Mouse (Mus musculus): ENCODE data around the gene Tfdp2.
"Not testable (repeated sequence)": the region's sequence is repeated elsewhere in the genome, so short reads cannot be mapped to it uniquely, and the experiment has no call there.

Gene Tfdp2

DNA sequence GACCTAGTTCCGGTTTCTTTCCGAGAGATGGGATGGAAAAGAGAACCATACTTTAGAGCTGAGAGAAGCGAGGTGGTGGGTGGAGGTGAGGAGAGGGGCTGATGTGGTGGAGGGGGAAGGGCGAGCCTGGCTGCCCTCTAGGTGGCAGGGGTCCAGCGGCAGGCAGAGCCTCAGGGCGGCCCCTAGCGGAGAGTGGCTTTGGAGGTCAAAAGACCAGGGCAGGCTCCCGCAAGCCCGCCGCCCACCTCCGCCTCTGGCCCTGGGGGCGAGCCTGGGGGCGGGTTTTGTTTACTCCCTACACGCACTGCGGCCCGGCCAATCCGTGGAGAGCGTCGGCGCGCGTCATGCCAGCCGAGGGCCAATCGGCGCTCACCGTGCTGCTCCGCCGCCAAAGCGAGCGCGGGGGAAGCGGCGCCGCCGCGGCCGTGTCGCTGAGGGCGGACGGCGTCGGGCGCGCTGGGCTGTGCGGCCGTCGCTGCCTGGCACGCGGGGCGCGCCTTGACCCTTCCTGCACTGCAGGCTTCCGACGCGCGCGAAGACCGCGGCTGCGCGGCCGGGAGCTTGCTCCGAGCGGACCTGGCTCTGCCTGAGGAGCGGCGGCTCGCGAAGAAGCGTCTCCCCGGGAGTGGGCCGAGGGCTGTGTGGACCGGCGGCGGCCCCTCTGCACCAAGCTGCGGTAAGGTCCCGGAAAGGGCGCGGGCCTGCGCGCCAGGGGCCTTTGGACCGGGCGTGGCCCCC lies at the start of gene Tfdp2:
Gene Tfdp2, plus strand, starts transcription at position 391 of the 738 bp plus-strand sequence.
- DNase-seq = peak; percentile 88

DNA sequence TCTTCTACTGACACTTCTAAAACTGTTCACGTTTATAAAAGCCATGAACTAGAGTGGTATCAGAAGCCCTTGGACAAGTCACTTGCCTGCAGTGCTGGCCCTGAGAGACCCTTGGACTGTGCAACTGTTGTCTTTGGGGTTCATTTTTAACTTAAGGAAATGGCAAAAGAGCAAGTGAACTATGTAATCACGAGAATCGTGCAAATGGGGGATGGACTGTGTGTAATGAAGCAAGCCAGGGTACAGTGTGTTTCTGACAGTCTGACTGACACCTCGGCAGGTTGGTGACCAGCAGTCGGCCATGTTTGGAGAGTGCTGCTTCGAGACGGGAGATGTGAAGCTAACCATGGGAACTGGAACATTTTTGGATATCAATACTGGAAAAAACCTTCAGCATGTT lies 43.3 kb upstream of the Tfdp2 start:
- DNase-seq = no peak

GRCm38 (mm10) chr9:96158431-96158830 lies 37.6 kb upstream of the Tfdp2 start:
- DNase-seq = no peak

GRCm38 (mm10) chr9:96159047-96159446 lies 37.0 kb upstream of the Tfdp2 start:
- no peak for DNase-seq

DNA sequence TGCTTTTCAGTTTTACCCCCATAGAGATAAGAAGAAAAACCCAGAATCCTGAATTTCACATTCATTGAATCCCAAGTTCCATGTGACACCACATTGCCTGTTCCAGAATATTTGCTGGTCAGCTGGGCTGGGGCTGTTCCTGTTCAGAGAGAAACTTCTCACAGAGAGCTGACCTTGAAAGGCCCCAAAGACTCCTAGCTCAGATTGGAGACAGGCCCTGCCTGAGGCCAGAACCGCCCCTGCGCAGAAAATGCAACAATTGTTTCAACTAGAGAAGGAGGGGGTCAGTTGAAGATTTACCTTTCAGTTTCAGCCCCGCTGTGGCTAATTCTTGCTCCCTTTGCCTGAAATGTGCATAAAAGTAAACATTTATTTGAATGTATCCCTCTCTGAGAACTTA lies 35.3 kb upstream of the Tfdp2 start:
- DNase-seq = no peak

- DNase-seq = no peak
Observed at GRCm38 (mm10) chr9:96162421-96162820, 33.7 kb upstream of the Tfdp2 start.

- DNase-seq = no peak
Observed at GRCm38 (mm10) chr9:96163443-96163842, 32.6 kb upstream of the Tfdp2 start.

- not testable (repeated sequence) for DNase-seq
Observed at GRCm38 (mm10) chr9:96163983-96164382, 32.1 kb upstream of the Tfdp2 start.

DNA sequence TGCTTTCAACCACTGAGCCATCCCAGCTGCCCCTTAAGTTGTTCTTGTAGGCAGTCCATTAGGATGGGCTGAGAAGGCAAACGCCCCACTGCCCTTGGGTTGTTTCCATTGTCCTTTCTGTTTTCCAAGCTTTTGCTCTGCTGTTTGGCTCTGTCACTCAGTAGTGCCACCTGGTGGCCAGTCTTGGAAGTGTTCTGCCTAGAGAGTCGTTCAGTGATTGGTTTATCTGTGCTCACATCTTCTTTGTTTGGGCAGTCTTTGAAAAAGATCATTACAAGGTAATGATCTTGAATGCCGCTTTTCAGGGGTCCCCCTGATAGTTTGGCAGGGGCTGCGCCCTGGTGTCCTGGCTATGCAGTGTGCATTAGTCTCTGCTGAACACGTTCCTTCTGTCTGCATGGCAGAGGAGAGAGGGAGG lies 28.9 kb upstream of the Tfdp2 start:
- peak; percentile 25 for DNase-seq

GRCm38 (mm10) chr9:96170600-96170999 lies 25.5 kb upstream of the Tfdp2 start:
- no peak for DNase-seq

DNA sequence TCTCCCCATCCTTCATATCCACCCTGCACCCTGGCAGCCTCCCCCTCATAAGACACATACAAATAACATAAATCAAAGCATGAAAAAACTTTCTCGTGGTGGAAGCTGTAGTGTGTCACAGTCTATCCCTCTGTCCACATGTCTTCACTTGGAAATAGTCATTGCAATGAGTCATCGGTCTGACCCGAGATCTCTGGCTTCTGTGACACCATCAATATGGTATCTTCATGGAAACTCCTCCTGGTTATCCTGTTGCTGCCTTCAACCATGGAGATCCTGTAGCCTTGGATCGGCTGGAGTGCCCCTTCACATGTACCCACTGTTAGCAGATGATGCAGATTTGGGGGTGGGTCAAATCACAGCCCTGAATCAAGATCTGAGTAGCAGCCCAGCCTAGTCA lies 11.2 kb upstream of the Tfdp2 start:
- no peak for DNase-seq

DNA sequence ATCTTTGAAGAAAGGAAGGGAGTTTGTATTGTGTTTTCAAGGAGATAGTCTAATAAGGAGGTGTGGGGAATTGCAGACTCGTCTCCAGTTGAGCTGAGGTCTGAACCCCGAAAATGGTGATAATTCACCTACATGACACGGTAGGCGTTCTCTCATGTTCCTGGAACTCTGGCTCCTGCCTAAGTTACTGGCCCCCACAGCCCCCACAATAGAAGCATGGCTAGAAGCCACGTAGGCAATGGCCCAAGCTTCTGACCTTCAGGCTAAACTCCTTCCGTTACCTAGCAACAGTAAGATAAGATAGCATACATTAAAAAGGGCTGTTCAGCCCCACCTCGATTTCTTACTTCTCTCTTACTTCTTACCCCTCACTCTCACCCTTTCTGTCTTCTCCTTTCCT lies 9.4 kb upstream of the Tfdp2 start:
- DNase-seq = no peak

DNA sequence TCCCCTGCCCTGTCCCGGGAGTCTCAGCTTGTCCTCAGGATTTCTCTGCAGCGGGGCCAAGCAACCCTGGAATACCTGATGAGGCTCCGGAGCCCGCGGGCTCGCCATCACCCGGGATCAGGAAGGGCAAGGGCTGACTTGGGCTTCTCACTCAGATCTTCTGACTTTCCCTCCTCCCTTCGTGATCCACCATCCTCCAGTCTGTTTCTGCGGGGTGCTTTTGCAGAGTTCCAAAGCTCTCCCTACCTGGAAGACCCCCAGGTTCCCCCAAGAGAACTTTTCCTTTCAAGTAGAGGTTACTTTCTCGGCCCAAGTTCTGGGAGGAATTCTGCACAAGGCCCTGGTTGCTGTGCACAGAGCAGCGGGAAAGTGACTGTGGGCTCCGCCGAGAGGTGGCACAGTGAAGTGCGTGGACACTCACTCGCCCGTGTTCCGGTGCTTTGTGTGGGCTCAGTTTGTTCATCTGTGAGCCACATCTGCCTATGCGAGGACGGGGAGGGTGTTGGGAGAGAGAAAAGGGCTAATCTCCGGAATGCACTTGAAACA lies 634 bp downstream of the Tfdp2 start:
- DNase-seq = peak; percentile 49

DNA sequence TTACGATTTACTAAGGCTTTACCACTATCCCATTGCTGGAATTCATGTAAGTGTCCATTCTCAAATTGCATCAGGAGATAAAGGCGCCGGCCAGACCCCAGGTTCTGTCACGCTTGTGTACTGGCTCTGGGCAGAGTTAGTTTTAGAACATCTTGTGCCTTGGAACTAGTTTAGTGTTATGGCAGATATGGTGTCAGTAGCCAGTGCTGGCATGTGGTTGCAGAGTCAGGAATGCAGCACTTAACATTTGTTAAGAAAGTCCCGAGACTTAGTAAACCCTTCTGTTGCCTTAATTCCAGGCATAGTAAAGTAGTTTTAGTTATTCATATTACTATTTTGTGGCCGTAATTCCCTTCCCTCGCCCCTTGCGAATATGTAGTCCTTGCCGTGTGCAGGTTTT lies 1.7 kb downstream of the Tfdp2 start:
- DNase-seq = no peak

DNA sequence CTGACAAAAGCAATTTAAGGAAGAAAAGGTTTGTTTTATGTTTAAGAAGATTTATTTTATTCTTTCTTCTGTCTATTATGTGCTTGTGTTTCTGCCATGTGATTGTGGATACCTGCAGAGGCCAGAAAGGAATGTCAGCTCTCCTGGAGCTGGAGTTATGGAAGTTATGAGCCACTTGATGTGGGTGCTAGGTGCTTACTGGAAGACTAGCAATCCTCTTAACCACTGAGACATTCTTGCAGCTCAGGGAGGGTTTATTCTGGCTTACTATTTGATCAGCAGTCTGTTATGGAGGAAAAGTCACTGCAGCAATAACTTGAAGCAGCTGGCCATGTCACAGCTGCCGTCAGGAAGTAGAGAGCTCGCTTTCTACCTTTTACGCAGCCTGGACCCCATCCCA lies 7.6 kb downstream of the Tfdp2 start:
- no peak for DNase-seq

GRCm38 (mm10) chr9:96207428-96207827 lies 11.4 kb downstream of the Tfdp2 start:
- no peak for DNase-seq

GRCm38 (mm10) chr9:96213036-96213645 lies 17.1 kb downstream of the Tfdp2 start:
- DNase-seq = no peak

- DNase-seq = no peak
Observed at GRCm38 (mm10) chr9:96214171-96214570, 18.1 kb downstream of the Tfdp2 start.

DNA sequence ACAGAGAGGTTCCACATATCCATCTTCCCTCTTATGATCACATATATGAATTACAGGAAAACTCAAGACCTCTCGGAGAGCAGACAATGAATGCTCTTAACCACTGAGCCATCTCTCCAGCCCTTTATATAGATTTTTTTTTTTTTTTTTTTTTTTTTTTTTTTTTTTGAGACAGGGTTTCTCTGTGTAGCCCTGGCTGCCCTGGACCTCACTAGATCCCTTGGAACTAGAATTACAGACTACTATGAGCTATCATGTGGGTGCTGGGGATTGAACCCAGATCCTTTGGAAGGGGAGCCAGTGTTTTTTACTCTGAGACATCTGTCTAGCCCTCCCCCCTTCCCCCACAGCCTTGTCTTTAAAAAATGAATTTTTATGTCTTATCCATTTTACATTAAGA lies 21.2 kb downstream of the Tfdp2 start:
- DNase-seq = no peak

GRCm38 (mm10) chr9:96217799-96218198 lies 21.7 kb downstream of the Tfdp2 start:
- DNase-seq = no peak

- no peak for DNase-seq
Observed at GRCm38 (mm10) chr9:96219114-96219669, 23.1 kb downstream of the Tfdp2 start.

DNA sequence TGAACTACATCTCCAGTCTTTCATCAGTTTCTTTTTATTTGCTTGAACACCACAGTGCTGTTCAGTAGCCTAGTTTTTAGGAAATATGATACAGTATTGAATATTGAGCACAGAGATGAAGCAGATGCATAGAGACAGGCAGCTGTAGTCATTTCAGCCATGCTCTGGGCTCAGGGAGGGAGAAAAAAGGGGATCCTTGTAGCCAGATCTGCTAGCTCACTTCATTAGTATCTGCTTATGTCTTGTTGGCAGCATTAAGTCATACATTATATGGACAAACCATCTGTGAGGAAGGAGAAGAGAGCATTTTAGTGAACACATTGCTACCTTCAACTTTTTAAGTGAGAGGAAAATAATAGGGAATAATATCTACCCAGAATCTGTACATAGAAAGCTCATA lies 24.3 kb downstream of the Tfdp2 start:
- no peak for DNase-seq

DNA sequence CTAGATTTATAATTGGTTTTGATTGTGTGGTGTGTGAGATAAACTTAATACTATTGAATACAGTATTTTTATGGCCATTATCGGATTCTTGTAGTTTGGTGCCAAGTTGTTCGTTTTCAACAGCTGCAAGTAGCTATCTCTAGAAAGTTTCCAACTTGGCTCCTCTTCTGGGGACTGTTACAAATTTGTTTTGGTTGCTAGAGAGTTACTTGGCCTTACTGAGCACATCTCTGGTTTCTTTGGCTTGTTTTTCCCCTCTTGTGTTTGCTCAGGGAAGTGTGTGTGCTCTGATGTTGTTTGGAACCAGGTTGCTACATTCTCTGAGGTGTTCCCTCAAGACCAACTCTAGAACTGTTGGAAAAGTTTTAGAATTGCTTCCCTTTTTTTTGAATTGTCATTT lies 27.2 kb downstream of the Tfdp2 start:
- DNase-seq = no peak

DNA sequence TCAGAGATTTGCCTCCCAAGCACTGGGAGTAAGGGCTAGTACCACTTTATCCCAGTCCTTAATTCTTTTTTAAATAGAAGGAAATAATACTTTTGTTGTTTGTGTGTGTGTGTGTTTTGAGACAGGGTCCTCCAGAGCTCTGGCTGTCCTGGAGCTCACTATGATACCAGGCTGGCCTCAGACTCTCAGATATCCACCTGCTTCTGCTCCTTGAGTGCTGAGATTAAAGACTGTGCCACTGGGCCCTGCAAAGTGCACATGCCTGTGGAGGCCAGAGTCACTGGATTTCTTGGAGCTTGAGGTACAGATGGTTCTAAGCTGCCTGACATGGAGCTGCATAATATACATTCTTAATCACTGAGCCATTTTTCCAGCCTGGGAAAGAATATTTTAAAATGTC lies 32.2 kb downstream of the Tfdp2 start:
- DNase-seq = no peak
